Mouse (Mus musculus) gastrocnemius, postnatal 14 days (tissue): ENCODE results near the gene Ttll9. TPM values are rescaled to one million over a fixed set of nuclear protein-coding genes. Genes with fewer than 3 reads are reported as not detected.

Experiments
- DNase-seq: peaks from one replicate; pipeline ENCODE4 v3.0.0; 2021; ENCODE audit warnings: mixed read lengths
- intact Hi-C: fragments of 180-260 bp; cut with DNase I; formaldehyde crosslinking; loops from one replicate; pipeline ENCODE4 v1.15.1; 2025; ENCODE audit warnings: low total_unique reads
- total RNA-seq, 2 experiments: library from RNA; stranded (reverse); gene quantifications; 2 replicates each; pipeline ENCODE4 v1.2.3; 2021

The Ttll9 gene
- total RNA-seq, 2 experiments from 2014 or later = not detected

DNA sequence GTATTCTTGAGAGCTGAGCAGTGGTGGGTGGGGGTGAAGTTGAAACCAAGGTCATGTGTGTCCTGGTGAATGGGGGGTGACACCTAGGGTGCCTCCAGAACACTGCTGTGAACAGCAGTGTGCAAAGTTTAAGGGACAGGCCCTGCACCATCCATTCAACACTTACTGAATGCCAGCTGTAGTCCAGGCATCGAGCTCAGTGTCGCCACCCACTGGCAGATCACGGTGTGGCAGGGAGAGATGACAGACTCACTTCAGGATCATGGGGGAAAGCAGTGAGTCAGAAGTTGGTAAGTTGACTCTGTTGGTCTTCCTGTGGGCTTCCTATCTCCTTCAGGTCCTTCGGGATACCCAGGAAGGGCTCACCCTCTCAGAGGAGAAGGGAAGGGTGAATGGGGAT lies 22.4 kb upstream of the Ttll9 start:
- DNase-seq = no peak
- intact Hi-C loops = no loop called here

- DNase-seq = no peak
- intact Hi-C loops = no loop called here
These were observed 21.2 kb upstream of the Ttll9 start for GRCm38 (mm10) chr2:152941106-152941505.

DNA sequence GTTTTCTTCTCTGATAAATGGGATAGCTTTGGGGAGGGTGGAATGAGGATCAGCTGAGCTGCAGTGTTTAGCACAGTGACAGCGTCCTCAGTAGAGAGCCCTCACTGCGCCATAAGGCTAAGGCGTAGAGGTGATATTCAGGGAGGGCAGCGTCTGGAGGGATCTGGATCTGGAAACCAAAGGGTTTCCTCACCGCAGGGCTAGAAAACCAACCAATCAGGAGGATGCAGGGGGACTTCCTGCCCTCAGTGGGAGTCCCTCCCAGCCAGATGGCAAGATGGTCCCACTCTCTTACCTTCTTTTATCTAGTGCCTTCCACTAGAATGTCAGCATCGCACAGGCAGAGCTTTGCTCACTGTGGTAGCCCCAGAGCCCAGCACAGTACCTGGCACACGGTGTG lies 20.5 kb upstream of the Ttll9 start:
- no peak for DNase-seq
- intact Hi-C loops = no loop called here

- intact Hi-C loops = no loop called here
- DNase-seq = no peak
These were observed 19.3 kb upstream of the Ttll9 start for GRCm38 (mm10) chr2:152942898-152943515.

DNA sequence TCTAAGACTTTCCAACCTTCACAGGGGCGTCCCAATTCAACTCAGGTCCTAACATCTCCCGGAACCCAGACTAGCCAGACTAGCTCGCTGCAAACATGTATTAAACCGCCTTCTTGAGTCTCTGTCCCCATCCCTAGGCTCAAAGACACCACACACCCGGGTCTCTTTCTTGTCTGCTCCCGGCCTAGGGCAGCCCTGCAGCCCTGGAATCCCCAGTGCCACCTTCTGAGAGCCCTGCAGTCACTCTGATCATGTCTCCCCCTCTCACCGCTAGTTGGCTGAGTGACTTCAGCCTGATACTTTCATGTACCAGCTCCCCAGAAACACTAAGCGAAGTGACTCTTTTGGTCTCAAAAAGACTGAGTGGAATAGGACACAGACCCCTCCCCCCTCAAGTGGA lies 18.7 kb upstream of the Ttll9 start:
- intact Hi-C loops = no loop called here

DNA sequence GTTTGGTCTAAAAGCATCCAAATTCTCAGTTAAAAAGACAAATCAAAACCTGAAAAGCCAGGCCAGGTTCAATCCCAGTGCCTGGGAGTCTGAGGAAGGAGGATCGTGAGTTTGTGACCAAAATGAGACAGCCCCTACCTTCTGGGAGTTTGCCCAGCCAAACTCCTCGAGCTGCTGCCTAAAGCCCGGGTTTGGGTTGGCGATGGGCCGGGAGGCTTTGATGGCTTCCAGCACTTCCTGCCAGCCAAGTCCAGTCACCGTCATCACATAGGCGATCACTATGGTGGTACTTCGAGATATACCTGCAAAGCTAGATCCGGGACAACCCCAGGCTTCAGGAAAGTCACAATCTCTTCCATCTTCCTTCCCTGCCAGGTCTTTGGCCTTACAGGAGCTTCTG lies 18.3 kb upstream of the Ttll9 start:
- intact Hi-C loops = no loop called here
- DNase-seq = no peak

More for the DNA sequence above, 18.7 kb upstream of the Ttll9 start:
- no peak for DNase-seq

DNA sequence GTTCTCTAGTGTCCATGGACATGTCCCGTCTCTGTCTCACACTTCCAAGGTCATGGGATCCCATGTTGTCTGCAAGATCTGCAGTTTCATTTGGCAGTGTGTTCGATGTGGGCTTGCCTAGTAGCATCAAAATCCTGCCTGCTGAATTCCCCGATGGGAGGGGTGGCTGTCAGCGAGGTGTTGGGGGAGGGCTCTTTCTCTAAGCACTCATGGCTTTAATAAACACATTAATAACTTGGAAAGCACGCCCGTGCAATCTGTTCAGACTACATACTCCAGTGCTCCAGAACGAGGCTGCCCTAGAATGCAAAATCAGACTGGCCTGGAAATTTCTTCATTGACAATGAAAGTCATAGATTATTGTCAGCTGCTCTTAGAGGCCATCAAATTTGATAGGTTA lies 15.2 kb upstream of the Ttll9 start:
- DNase-seq = no peak
- intact Hi-C loops = no loop called here

GRCm38 (mm10) chr2:152948438-152949020 lies 13.8 kb upstream of the Ttll9 start:
- intact Hi-C loops = no loop called here
- no peak for DNase-seq

- DNase-seq = no peak
- intact Hi-C loops = no loop called here
These were observed 11.8 kb upstream of the Ttll9 start for GRCm38 (mm10) chr2:152950358-152951064.

DNA sequence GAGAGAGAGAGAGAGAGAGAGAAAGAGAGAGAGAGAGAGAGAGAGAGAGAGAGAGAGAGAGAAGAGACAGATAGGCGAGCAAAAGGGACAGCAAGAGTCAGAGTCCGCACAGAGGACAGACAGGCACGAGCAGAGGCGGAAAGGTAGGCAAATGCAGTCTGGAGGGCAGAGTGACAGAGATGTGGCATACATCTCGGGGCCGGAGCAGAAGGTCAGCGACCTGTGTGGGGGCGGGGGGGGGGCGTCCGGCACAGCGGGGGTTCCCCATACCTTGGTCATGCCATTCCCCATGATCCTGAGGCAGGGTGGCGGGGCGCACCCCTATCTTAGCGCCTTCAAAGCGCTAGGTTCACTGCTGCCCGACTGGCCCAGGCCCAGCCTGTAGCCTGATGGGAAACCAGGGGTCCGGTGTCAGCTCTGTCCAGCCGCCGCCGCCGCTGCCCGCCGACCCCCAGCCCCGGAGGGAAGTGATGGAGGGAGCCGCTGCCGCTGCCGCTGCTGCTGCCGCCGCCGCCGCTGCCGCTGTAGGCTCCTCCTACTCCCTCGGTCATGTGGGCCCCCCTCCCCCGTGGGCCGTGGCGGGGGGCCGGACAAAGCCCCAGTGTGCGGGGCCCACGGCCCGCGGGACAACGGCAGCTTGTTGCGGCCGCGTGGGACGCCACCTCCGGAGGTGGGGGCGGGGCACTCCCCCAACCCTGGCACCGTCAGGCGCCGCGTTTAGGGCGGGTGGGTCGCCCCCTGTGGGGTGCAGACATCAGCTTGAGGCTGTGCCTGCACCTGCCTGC lies 11.0 kb upstream of the Ttll9 start, which contains the start of gene Dusp15:
Gene Dusp15, minus strand, starts transcription at position 634 of the 785 bp plus-strand sequence.
- intact Hi-C loops = no loop called here
- no peak for DNase-seq

DNA sequence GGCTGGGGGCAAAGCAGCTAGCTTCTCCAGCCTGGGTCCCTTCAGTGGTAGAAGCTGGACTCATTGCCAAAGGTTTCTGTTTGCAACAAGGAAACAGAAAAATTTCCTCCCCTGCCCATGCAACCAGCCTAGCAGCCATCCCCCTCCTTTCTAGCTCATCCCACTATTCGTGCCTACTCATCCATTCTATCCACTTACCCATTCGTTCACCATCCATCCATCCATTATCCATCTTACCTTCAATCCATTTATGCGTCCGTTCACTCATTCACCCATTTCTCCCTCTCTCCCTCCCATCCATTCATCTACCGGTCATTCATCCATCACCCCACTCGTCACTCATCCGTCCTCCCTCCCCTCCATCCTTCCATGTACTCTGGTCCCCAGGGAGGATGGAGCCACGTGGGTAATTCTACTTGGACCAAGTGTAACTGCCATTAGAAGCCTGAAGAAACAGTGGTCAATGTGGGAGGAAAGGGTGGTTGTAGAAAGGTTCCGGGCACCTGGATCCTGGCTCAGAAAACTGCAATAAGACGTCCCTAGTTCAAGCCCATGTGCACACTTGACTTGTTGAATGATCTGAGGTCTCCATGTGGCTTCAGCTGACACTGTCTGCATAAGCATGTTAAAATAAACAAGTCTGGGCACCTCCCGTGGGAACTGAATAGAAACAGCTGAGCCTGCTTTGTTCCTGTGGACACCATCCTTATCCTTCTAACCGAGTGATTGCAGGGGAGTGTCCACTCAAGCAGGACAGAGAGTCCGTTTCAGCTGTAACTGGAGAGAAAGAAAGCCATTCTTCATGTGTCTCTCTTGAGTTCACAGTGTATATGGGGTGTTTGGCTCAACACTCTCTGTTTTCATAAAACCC lies 10.2 kb upstream of the Ttll9 start:
- no peak for DNase-seq
- intact Hi-C loops = no loop called here

DNA sequence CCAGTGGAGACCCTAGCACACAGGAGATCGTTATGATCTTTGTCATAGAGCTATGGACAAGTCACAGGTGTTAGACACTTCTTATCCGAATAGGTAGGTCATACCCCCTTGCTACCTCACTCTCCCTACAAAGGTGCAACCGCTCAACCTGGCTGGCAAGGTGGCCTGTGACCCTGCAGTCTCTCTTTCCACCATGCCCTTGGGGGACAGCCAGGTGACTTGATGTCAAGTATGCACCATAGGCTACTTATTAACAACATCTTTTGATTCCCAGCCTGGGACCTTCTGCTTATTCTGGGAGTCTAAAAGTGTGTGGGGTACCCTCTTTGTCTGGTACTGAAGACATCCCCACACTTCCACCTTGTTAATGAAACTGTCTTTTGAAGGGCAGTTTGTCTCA lies 4.2 kb upstream of the Ttll9 start:
- intact Hi-C loops = no loop called here
- DNase-seq = no peak

GRCm38 (mm10) chr2:152965555-152965954 lies 3.3 kb downstream of the Ttll9 start:
- no peak for DNase-seq
- intact Hi-C loops = no loop called here

- intact Hi-C loops = no loop called here
- no peak for DNase-seq
These were observed 14.7 kb downstream of the Ttll9 start for GRCm38 (mm10) chr2:152976991-152977390.

GRCm38 (mm10) chr2:152985582-152985981 lies 23.3 kb downstream of the Ttll9 start:
- DNase-seq = no peak
- intact Hi-C loops = no loop called here

- intact Hi-C loops = no loop called here
- DNase-seq = no peak
These were observed 29.2 kb downstream of the Ttll9 start for GRCm38 (mm10) chr2:152991529-152991928.

DNA sequence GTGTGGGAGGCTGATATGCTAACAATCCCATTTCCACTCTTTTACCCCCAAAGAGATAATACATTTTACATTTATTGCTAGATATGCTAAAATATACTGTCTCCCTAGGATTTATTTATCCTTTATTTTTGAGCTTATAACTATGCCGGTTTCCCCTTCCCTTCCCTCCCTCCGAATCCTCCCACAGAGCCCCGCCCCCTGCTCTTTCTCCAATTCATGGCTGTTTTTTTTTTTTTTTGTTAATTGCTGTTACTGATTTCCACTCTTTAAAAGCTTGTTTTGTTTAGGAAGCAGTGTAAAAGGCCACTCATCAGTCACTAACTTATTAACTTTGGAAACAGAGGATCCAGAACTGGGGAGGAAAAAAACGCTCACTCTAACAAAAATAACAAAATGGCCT lies 34.8 kb downstream of the Ttll9 start:
- intact Hi-C loops = no loop called here
- DNase-seq = no peak

DNA sequence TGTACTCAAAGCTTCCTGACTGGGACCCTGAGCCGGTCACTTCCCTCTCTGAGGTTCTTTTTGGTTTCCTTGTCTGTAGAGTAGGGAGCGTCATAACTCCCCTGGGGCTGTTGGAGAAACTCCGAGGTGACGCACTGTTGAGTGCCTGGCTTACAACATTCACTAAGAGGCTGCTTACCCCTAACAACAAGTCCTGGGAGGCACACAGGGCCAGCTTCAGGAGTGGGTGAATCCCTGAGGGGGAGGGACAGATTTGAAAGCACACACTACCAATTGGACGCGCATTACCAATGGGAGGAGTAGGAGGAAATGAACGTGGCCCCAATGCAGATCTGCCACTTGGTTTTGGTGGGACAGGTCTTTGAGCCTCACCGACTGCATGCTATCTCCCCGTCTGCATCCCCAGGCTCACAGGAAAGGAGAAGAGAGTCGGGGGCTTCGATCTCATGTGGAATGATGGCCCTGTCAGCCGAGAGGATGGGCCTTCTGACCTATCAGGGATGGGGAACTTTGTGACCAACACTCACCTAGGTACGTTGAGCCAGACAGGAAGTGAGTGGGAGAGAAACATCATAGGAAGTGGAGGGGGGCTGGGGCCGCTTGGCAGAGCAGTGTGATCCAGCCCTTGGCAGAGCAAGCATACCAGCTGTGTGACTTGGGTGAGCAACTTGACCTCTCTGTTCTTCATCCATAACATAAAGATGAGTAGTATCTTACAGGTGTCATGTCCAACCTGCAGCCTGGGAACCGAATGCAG lies 40.4 kb downstream of the Ttll9 start:
- DNase-seq = no peak
- intact Hi-C loops = no loop called here
